Mouse (Mus musculus): ENCODE measurements around the gene Dph1. TPM values are rescaled to one million over a fixed set of nuclear protein-coding genes. Genes with fewer than 3 reads are reported as not detected.

Dph1 gene
- total RNA-seq, 2 experiments from 2014 or later = 26.8 to 29.0 TPM

GRCm38 (mm10) chr11:75161417-75162008, 29.5 kb downstream of the Dph1 start:
- DNase-seq (ENCODE audit: low spot score in 2 of 2) = no peak

GRCm38 (mm10) chr11:75160954-75161353, 30.1 kb downstream of the Dph1 start:
- no peak for DNase-seq (ENCODE audit: low spot score in 2 of 2)

GRCm38 (mm10) chr11:75159564-75159963, 31.5 kb downstream of the Dph1 start:
- no peak for DNase-seq (ENCODE audit: low spot score in 2 of 2)

- DNase-seq (ENCODE audit: low spot score in 2 of 2) = no peak
These were observed 32.6 kb downstream of the Dph1 start for GRCm38 (mm10) chr11:75158432-75158831.

GRCm38 (mm10) chr11:75157901-75158300, 33.1 kb downstream of the Dph1 start:
- no peak for DNase-seq (ENCODE audit: low spot score in 2 of 2)

- no peak for DNase-seq (ENCODE audit: low spot score in 2 of 2)
These were observed 34.0 kb downstream of the Dph1 start for GRCm38 (mm10) chr11:75157037-75157436.

- no peak for DNase-seq (ENCODE audit: low spot score in 2 of 2)
These were observed 34.6 kb downstream of the Dph1 start for GRCm38 (mm10) chr11:75156416-75156815.

GRCm38 (mm10) chr11:75155985-75156384, 35.1 kb downstream of the Dph1 start:
- DNase-seq (ENCODE audit: low spot score in 2 of 2) = no peak

- DNase-seq (ENCODE audit: low spot score in 2 of 2) = no peak
These were observed 36.9 kb downstream of the Dph1 start for GRCm38 (mm10) chr11:75154053-75154585.

- DNase-seq (ENCODE audit: low spot score in 2 of 2) = no peak
These were observed 38.2 kb downstream of the Dph1 start for GRCm38 (mm10) chr11:75152603-75153557.

- no peak for DNase-seq (ENCODE audit: low spot score in 2 of 2)
These were observed 40.7 kb downstream of the Dph1 start for GRCm38 (mm10) chr11:75150346-75150745.

- DNase-seq (ENCODE audit: low spot score in 2 of 2) = no peak
These were observed 42.6 kb downstream of the Dph1 start for GRCm38 (mm10) chr11:75148332-75149035.

GRCm38 (mm10) chr11:75147846-75148168, 43.2 kb downstream of the Dph1 start:
- no peak for DNase-seq (ENCODE audit: low spot score in 2 of 2)

GRCm38 (mm10) chr11:75147106-75147845, 43.8 kb downstream of the Dph1 start:
- DNase-seq (ENCODE audit: low spot score in 2 of 2) = no peak

GRCm38 (mm10) chr11:75145841-75146240, 45.2 kb downstream of the Dph1 start:
- DNase-seq (ENCODE audit: low spot score in 2 of 2) = no peak

- DNase-seq (ENCODE audit: low spot score in 2 of 2) = no peak
These were observed 48.3 kb downstream of the Dph1 start for GRCm38 (mm10) chr11:75142749-75143148.

GRCm38 (mm10) chr11:75141913-75142312, 49.1 kb downstream of the Dph1 start:
- DNase-seq (ENCODE audit: low spot score in 2 of 2) = no peak

GRCm38 (mm10) chr11:75141038-75141437, 50.0 kb downstream of the Dph1 start:
- no peak for DNase-seq (ENCODE audit: low spot score in 2 of 2)

- DNase-seq (ENCODE audit: low spot score in 2 of 2) = no peak
These were observed 50.6 kb downstream of the Dph1 start for GRCm38 (mm10) chr11:75140431-75140830.

- DNase-seq (ENCODE audit: low spot score in 2 of 2) = no peak
These were observed 51.7 kb downstream of the Dph1 start for GRCm38 (mm10) chr11:75139122-75139963.

All from adrenal gland, postnatal 4 days (tissue).